Mouse (Mus musculus): Measurements from ENCODE around the gene Mtcl1. TPM values are rescaled to one million over a fixed set of nuclear protein-coding genes. Genes with fewer than 3 reads are reported as not detected.

The Mtcl1 gene
- polyA plus RNA-seq (2012; rRNA removed), result 35.6 and 38.5 TPM in 2 replicates

GRCm38 (mm10) chr17:66449460-66450341 is at the start of gene Mtcl1:
Gene Mtcl1, minus strand, starts transcription at chr17:66449750.
- DNase-seq (ENCODE audit: extremely low spot score in 1 of 2, low spot score in 1 of 2), result peak; percentile 68 to 89

- no peak for DNase-seq (ENCODE audit: extremely low spot score in 1 of 2, low spot score in 1 of 2)
These were observed 49.0 kb upstream of the Mtcl1 start for GRCm38 (mm10) chr17:66498598-66498997.

GRCm38 (mm10) chr17:66496589-66496988 is 47.0 kb upstream of the Mtcl1 start:
- DNase-seq (ENCODE audit: extremely low spot score in 1 of 2, low spot score in 1 of 2), result no peak

- peak; percentile 67 to 87 for DNase-seq (ENCODE audit: extremely low spot score in 1 of 2, low spot score in 1 of 2)
These were observed 40.6 kb upstream of the Mtcl1 start for GRCm38 (mm10) chr17:66490022-66490601.

GRCm38 (mm10) chr17:66486576-66486975 is 37.0 kb upstream of the Mtcl1 start:
- DNase-seq (ENCODE audit: extremely low spot score in 1 of 2, low spot score in 1 of 2), result no peak

- peak; percentile 56 to 92 for DNase-seq (ENCODE audit: extremely low spot score in 1 of 2, low spot score in 1 of 2)
These were observed 36.2 kb upstream of the Mtcl1 start for GRCm38 (mm10) chr17:66485742-66486141.

- DNase-seq (ENCODE audit: extremely low spot score in 1 of 2, low spot score in 1 of 2), result no peak
These were observed 35.4 kb upstream of the Mtcl1 start for GRCm38 (mm10) chr17:66484965-66485364.

- no peak for DNase-seq (ENCODE audit: extremely low spot score in 1 of 2, low spot score in 1 of 2)
These were observed 34.3 kb upstream of the Mtcl1 start for GRCm38 (mm10) chr17:66483651-66484454.

- DNase-seq (ENCODE audit: extremely low spot score in 1 of 2, low spot score in 1 of 2), result no peak
These were observed 31.7 kb upstream of the Mtcl1 start for GRCm38 (mm10) chr17:66481295-66481694.

GRCm38 (mm10) chr17:66480491-66481278 is 31.1 kb upstream of the Mtcl1 start:
- no peak for DNase-seq (ENCODE audit: extremely low spot score in 1 of 2, low spot score in 1 of 2)

- DNase-seq (ENCODE audit: extremely low spot score in 1 of 2, low spot score in 1 of 2), result no peak
These were observed 30.4 kb upstream of the Mtcl1 start for GRCm38 (mm10) chr17:66479813-66480490.

GRCm38 (mm10) chr17:66479311-66479710 is 29.8 kb upstream of the Mtcl1 start:
- DNase-seq (ENCODE audit: extremely low spot score in 1 of 2, low spot score in 1 of 2), result peak; percentile 33 to 78

GRCm38 (mm10) chr17:66473205-66473604 is 23.7 kb upstream of the Mtcl1 start:
- no peak for DNase-seq (ENCODE audit: extremely low spot score in 1 of 2, low spot score in 1 of 2)

GRCm38 (mm10) chr17:66471775-66472174 is 22.2 kb upstream of the Mtcl1 start:
- no peak for DNase-seq (ENCODE audit: extremely low spot score in 1 of 2, low spot score in 1 of 2)

- DNase-seq (ENCODE audit: extremely low spot score in 1 of 2, low spot score in 1 of 2), result no peak
These were observed 21.7 kb upstream of the Mtcl1 start for GRCm38 (mm10) chr17:66471252-66471651.

- DNase-seq (ENCODE audit: extremely low spot score in 1 of 2, low spot score in 1 of 2), result peak in 1 of 2 experiments; percentile 43
These were observed 20.5 kb upstream of the Mtcl1 start for GRCm38 (mm10) chr17:66470020-66470419.

- no peak for DNase-seq (ENCODE audit: extremely low spot score in 1 of 2, low spot score in 1 of 2)
These were observed 7.7 kb upstream of the Mtcl1 start for GRCm38 (mm10) chr17:66457278-66457677.

- DNase-seq (ENCODE audit: extremely low spot score in 1 of 2, low spot score in 1 of 2), result peak in 1 of 2 experiments; percentile 97
These were observed 1.6 kb upstream of the Mtcl1 start for GRCm38 (mm10) chr17:66451143-66451542.

GRCm38 (mm10) chr17:66450526-66451070 is 1.0 kb upstream of the Mtcl1 start:
- DNase-seq (ENCODE audit: extremely low spot score in 1 of 2, low spot score in 1 of 2), result no peak

Data from frontal cortex, adult 2 months (tissue).